Mouse (Mus musculus): Measurements from ENCODE around the gene Atf7. TPM values are rescaled to one million over a fixed set of nuclear protein-coding genes. Genes with fewer than 3 reads are reported as not detected.

Gene Atf7
- polyA plus RNA-seq, 1 experiment from 2014 or later: 23.6 TPM

- Histone ChIP-seq H3K4me1 (peaks cover 47% of the 10 kb centered on the region), H3K4me3 (peak overlapping the region; percentile 55), H3K27ac (peak overlapping the region; percentile 95), H3K9ac (peak overlapping the region; percentile 88), H3K4me2 (replicated peaks) (peak overlapping the region; percentile 82), H3K27me3 (no peaks in the 10 kb centered on the region), H3K36me3 (peaks cover 15% of the 10 kb centered on the region), H3K9me3 (replicated peaks) (no peaks in the 10 kb centered on the region)
- ATAC-seq (ENCODE audit: low FRiP score): no peak
- 0% methylated on average over 10 of the region's 10 CpGs for WGBS
Observed at GRCm38 (mm10) chr15:102517631-102517975, 107.7 kb downstream of the Atf7 start.

- Histone ChIP-seq H3K36me3 (peaks cover 7% of the 10 kb centered on the region), H3K4me1 (peaks cover 54% of the 10 kb centered on the region), H3K4me2 (replicated peaks) (peak within 1 kb of the TSS; percentile 82), H3K9me3 (replicated peaks) (no peaks in the 10 kb centered on the region), H3K9ac (peak within 1 kb of the TSS; percentile 88), H3K27me3 (no peaks in the 10 kb centered on the region), H3K27ac (peak within 1 kb of the TSS; percentile 99), H3K4me3 (peak within 1 kb of the TSS; percentile 55)
- ATAC-seq (ENCODE audit: low FRiP score): peak; percentile 15
- 1% methylated on average over 43 of the region's 43 CpGs for WGBS
Observed at GRCm38 (mm10) chr15:102516728-102517404, 108.4 kb downstream of the Atf7 start, which contains the start of gene Map3k12. Map3k12 (minus strand) TSS chr15:102517064.

- Histone ChIP-seq H3K27ac (peak overlapping the region; percentile 95), H3K9me3 (replicated peaks) (no peaks in the 10 kb centered on the region), H3K27me3 (no peaks in the 10 kb centered on the region), H3K36me3 (peaks cover 2% of the 10 kb centered on the region), H3K4me3 (peak overlapping the region; percentile 55), H3K9ac (peak overlapping the region; percentile 88), H3K4me1 (peaks cover 60% of the 10 kb centered on the region), H3K4me2 (replicated peaks) (peak overlapping the region; percentile 82)
- ATAC-seq (ENCODE audit: low FRiP score): no peak
- 2% methylated on average over 12 of the region's 12 CpGs for WGBS
Observed at GRCm38 (mm10) chr15:102516293-102516692, 109.0 kb downstream of the Atf7 start.

GRCm38 (mm10) chr15:102515791-102516190 is 109.5 kb downstream of the Atf7 start:
- ATAC-seq (ENCODE audit: low FRiP score): no peak
- 44% methylated on average over 4 of the region's 4 CpGs for WGBS
- Histone ChIP-seq H3K4me1 (peaks cover 65% of the 10 kb centered on the region), H3K27ac (peak overlapping the region; percentile 95), H3K27me3 (no peaks in the 10 kb centered on the region), H3K9me3 (replicated peaks) (no peaks in the 10 kb centered on the region), H3K36me3 (no peaks in the 10 kb centered on the region), H3K9ac (peak overlapping the region; percentile 88), H3K4me2 (replicated peaks) (peak overlapping the region; percentile 82), H3K4me3 (peak overlapping the region; percentile 55)

GRCm38 (mm10) chr15:102515261-102515660 is 110.0 kb downstream of the Atf7 start:
- Histone ChIP-seq H3K4me3 (peak overlapping the region; percentile 55; the same call in 1 of the 2 replicates), H3K9ac (no peak overlapping the region), H3K27me3 (no peaks in the 10 kb centered on the region), H3K9me3 (replicated peaks) (no peaks in the 10 kb centered on the region), H3K27ac (no peak overlapping the region), H3K36me3 (no peaks in the 10 kb centered on the region), H3K4me2 (replicated peaks) (peak overlapping the region; percentile 82), H3K4me1 (peaks cover 67% of the 10 kb centered on the region)
- WGBS: 88% methylated on average over 2 of the region's 2 CpGs
- no peak for ATAC-seq (ENCODE audit: low FRiP score)

- Histone ChIP-seq H3K9me3 (replicated peaks) (no peaks in the 10 kb centered on the region), H3K27ac (peak overlapping the region; percentile 89), H3K4me3 (no peak overlapping the region), H3K36me3 (no peaks in the 10 kb centered on the region), H3K4me2 (replicated peaks) (0 out of 2 replicates have a peak overlapping the region, but pooled peaks have one; percentile 83), H3K9ac (peak overlapping the region; percentile 50), H3K4me1 (peaks cover 65% of the 10 kb centered on the region), H3K27me3 (no peaks in the 10 kb centered on the region)
- WGBS: 83% methylated on average over 3 of the region's 3 CpGs
- no peak for ATAC-seq (ENCODE audit: low FRiP score)
Observed at GRCm38 (mm10) chr15:102513004-102513403, 112.3 kb downstream of the Atf7 start.

GRCm38 (mm10) chr15:102512471-102512870 is 112.8 kb downstream of the Atf7 start:
- Histone ChIP-seq H3K4me1 (peaks cover 64% of the 10 kb centered on the region), H3K9me3 (replicated peaks) (no peaks in the 10 kb centered on the region), H3K27me3 (no peaks in the 10 kb centered on the region), H3K36me3 (peaks cover 1% of the 10 kb centered on the region; the same call in 1 of the 2 replicates), H3K9ac (peak overlapping the region; percentile 50), H3K4me2 (replicated peaks) (peak overlapping the region; percentile 83), H3K4me3 (no peak overlapping the region), H3K27ac (peak overlapping the region; percentile 89)
- no peak for ATAC-seq (ENCODE audit: low FRiP score)

- peak overlapping the region; percentile 89 for H3K27ac ChIP-seq
- peak overlapping the region; percentile 50 for H3K9ac ChIP-seq
- H3K27me3 ChIP-seq: no peaks in the 10 kb centered on the region
- H3K4me2 ChIP-seq (replicated peaks): peak overlapping the region; percentile 83
- H3K4me1 ChIP-seq: peaks cover 63% of the 10 kb centered on the region
- peaks cover 4% of the 10 kb centered on the region; the same call in 1 of the 2 replicates for H3K36me3 ChIP-seq
- 24% methylated on average over 5 of the region's 5 CpGs for WGBS
- no peaks in the 10 kb centered on the region for H3K9me3 ChIP-seq (replicated peaks)
- no peak for ATAC-seq (ENCODE audit: low FRiP score)
- H3K4me3 ChIP-seq: peak overlapping the region; percentile 8; the same call in 1 of the 2 replicates
Observed at GRCm38 (mm10) chr15:102512010-102512409, 113.3 kb downstream of the Atf7 start.

- H3K4me2 ChIP-seq (replicated peaks): peak overlapping the region; percentile 83
- H3K36me3 ChIP-seq: peaks cover 4% of the 10 kb centered on the region; the same call in 1 of the 2 replicates
- 7% methylated on average over 6 of the region's 6 CpGs for WGBS
- peak overlapping the region; percentile 89 for H3K27ac ChIP-seq
- H3K4me1 ChIP-seq: peaks cover 63% of the 10 kb centered on the region
- H3K4me3 ChIP-seq: peak overlapping the region; percentile 58; the same call in 1 of the 2 replicates
- ATAC-seq (ENCODE audit: low FRiP score): peak; percentile 35
- peak overlapping the region; percentile 50; the same call in 1 of the 2 replicates for H3K9ac ChIP-seq
- no peaks in the 10 kb centered on the region for H3K9me3 ChIP-seq (replicated peaks)
- H3K27me3 ChIP-seq: no peaks in the 10 kb centered on the region
Observed at GRCm38 (mm10) chr15:102511285-102511833, 113.9 kb downstream of the Atf7 start.

- H3K27ac ChIP-seq: peak overlapping the region; percentile 89
- H3K36me3 ChIP-seq: peaks cover 6% of the 10 kb centered on the region; the same call in 1 of the 2 replicates
- WGBS: 3% methylated on average over 34 of the region's 34 CpGs
- H3K4me1 ChIP-seq: peaks cover 57% of the 10 kb centered on the region
- peak overlapping the region; percentile 83 for H3K4me2 ChIP-seq (replicated peaks)
- ATAC-seq (ENCODE audit: low FRiP score): peak; percentile 94
- H3K9ac ChIP-seq: peak overlapping the region; percentile 70
- no peaks in the 10 kb centered on the region for H3K9me3 ChIP-seq (replicated peaks)
- peak overlapping the region; percentile 58 for H3K4me3 ChIP-seq
- H3K27me3 ChIP-seq: no peaks in the 10 kb centered on the region
Observed at GRCm38 (mm10) chr15:102510590-102511284, 114.5 kb downstream of the Atf7 start.

GRCm38 (mm10) chr15:102510110-102510509 is 115.2 kb downstream of the Atf7 start:
- 7% methylated on average over 9 of the region's 9 CpGs for WGBS
- peaks cover 11% of the 10 kb centered on the region for H3K36me3 ChIP-seq
- H3K4me2 ChIP-seq (replicated peaks): peak overlapping the region; percentile 83
- H3K9me3 ChIP-seq (replicated peaks): no peaks in the 10 kb centered on the region
- peak; percentile 67 for ATAC-seq (ENCODE audit: low FRiP score)
- peak overlapping the region; percentile 89 for H3K27ac ChIP-seq
- H3K27me3 ChIP-seq: no peaks in the 10 kb centered on the region
- peak overlapping the region; percentile 58 for H3K4me3 ChIP-seq
- peaks cover 51% of the 10 kb centered on the region for H3K4me1 ChIP-seq
- peak overlapping the region; percentile 70 for H3K9ac ChIP-seq

GRCm38 (mm10) chr15:102508336-102508735 is 116.9 kb downstream of the Atf7 start:
- Histone ChIP-seq H3K4me3 (no peak overlapping the region), H3K9ac (no peak overlapping the region), H3K36me3 (peaks cover 27% of the 10 kb centered on the region), H3K27me3 (no peaks in the 10 kb centered on the region), H3K27ac (no peak overlapping the region), H3K9me3 (replicated peaks) (no peaks in the 10 kb centered on the region), H3K4me2 (replicated peaks) (no peak overlapping the region), H3K4me1 (peaks cover 40% of the 10 kb centered on the region)
- 90% methylated on average over 3 of the region's 3 CpGs for WGBS
- ATAC-seq (ENCODE audit: low FRiP score): no peak

Measured in hindbrain, embryonic 12.5 days (tissue).